Mouse (Mus musculus) small intestine, adult 2 months (tissue): ENCODE results near the gene Isoc2b.
"Not testable (repeated sequence)": the region's sequence is repeated elsewhere in the genome, so short reads cannot be mapped to it uniquely, and the experiment has no call there.

ENCODE experiments used
- CTCF ChIP-seq: fragments of 200-500 bp; IDR thresholded peaks from 2 replicates; pipeline ENCODE4 v1.5.1; 2012; ENCODE audit warnings: low read depth, mild to moderate bottlenecking, control low read depth, inconsistent platforms, low read length, moderate library complexity, mixed read lengths; ENCODE audit not compliant: insufficient replicate concordance, insufficient read length; ENCODE audit errors: extremely low read depth
- POLR2A ChIP-seq: fragments of 200-500 bp; IDR thresholded peaks from 2 replicates; pipeline ENCODE4 v1.6.1; 2012; ENCODE audit warnings: low read depth, mild to moderate bottlenecking, control low read depth, inconsistent platforms, low read length, moderate library complexity

- not testable (repeated sequence) for TF ChIP-seq CTCF, POLR2A
Measured at GRCm38 (mm10) chr7:4860926-4861325, 9.1 kb downstream of the Isoc2b start.
